Mouse (Mus musculus): ENCODE data around the gene Fbxl17. TPM values are rescaled to one million over a fixed set of nuclear protein-coding genes. Genes with fewer than 3 reads are reported as not detected.

The Fbxl17 gene
- polyA plus RNA-seq, 1 experiment from 2014 or later = 5.6 TPM

GRCm38 (mm10) chr17:63259091-63259490 is 240.7 kb downstream of the Fbxl17 start:
- Histone ChIP-seq H3K27me3 (no peaks in the 10 kb centered on the region), H3K36me3 (ENCODE audit: poor library complexity, severe bottlenecking) (no peaks in the 10 kb centered on the region), H3K4me2 (no peak overlapping the region), H3K4me1 (no peaks in the 10 kb centered on the region), H3K9ac (no peak overlapping the region), H3K9me3 (replicated peaks) (no peaks in the 10 kb centered on the region), H3K27ac (no peak overlapping the region), H3K4me3 (no peak overlapping the region)
- ATAC-seq = no peak
- WGBS = 81% methylated on average over 3 of the region's 3 CpGs

- H3K36me3 ChIP-seq (ENCODE audit: poor library complexity, severe bottlenecking) = no peaks in the 10 kb centered on the region
- no peaks in the 10 kb centered on the region for H3K27me3 ChIP-seq
- H3K4me2 ChIP-seq = no peak overlapping the region
- no peaks in the 10 kb centered on the region for H3K4me1 ChIP-seq
- H3K4me3 ChIP-seq = no peak overlapping the region
- H3K9me3 ChIP-seq (replicated peaks) = no peaks in the 10 kb centered on the region
- no peak for ATAC-seq
- 93% methylated on average over 7 of the region's 7 CpGs for WGBS
- no peak overlapping the region for H3K9ac ChIP-seq
- no peak overlapping the region for H3K27ac ChIP-seq
These were observed 253.6 kb downstream of the Fbxl17 start for GRCm38 (mm10) chr17:63246144-63246619.

DNA sequence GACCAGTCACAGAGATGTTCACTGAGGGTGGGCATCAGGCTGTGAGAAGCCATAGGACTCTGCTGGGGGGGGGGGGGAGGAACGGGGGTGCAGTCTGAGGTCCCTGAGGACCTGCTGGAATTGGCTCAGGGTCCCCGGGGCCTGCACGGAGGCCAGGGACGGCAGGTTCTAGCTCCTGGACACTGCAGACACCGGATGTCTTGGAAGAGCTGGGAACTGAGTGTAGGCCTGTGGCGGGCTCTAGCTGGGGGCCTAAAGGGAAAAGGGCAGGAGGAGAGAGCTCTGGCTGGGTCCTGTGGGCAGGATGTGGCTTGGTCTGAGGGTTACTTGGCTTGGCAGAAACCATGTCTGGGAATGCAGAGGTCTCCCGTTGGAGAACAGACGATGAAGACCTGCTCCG is 254.3 kb downstream of the Fbxl17 start:
- H3K27ac ChIP-seq = no peak overlapping the region
- H3K36me3 ChIP-seq (ENCODE audit: poor library complexity, severe bottlenecking) = no peaks in the 10 kb centered on the region
- ATAC-seq = no peak
- no peaks in the 10 kb centered on the region for H3K4me1 ChIP-seq
- H3K4me2 ChIP-seq = no peak overlapping the region
- H3K9me3 ChIP-seq (replicated peaks) = no peaks in the 10 kb centered on the region
- no peak overlapping the region for H3K9ac ChIP-seq
- no peak overlapping the region for H3K4me3 ChIP-seq
- no peaks in the 10 kb centered on the region for H3K27me3 ChIP-seq
- WGBS = 88% methylated on average over 9 of the region's 9 CpGs

DNA sequence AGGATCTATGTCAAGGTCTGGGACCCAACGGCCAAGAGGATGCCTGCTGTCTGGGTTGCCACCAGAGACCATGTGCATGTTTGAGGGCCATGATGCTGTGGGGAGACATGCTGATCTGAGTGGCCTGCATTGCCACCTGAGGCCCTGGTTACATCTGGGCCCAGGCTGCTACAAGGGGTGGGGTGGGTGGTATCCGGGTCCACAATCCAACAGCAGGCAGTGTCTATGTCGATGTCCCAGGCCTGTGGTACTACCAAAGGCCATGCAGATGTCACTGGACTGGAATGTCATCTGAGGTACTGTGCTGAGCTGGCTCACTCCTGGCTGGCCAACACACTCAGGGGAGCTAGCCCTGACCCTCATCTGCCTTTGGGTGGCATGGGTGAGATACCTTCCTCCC is 257.1 kb downstream of the Fbxl17 start:
- H3K4me3 ChIP-seq = no peak overlapping the region
- WGBS = 96% methylated on average over 3 of the region's 3 CpGs
- no peak overlapping the region for H3K9ac ChIP-seq
- no peaks in the 10 kb centered on the region for H3K36me3 ChIP-seq (ENCODE audit: poor library complexity, severe bottlenecking)
- no peaks in the 10 kb centered on the region for H3K9me3 ChIP-seq (replicated peaks)
- no peak overlapping the region for H3K4me2 ChIP-seq
- H3K4me1 ChIP-seq = no peaks in the 10 kb centered on the region
- H3K27me3 ChIP-seq = no peaks in the 10 kb centered on the region
- no peak overlapping the region for H3K27ac ChIP-seq
- ATAC-seq = no peak

GRCm38 (mm10) chr17:63240731-63241106 is 259.1 kb downstream of the Fbxl17 start:
- H3K4me3 ChIP-seq = no peak overlapping the region
- H3K27ac ChIP-seq = no peak overlapping the region
- no peak for ATAC-seq
- no peaks in the 10 kb centered on the region for H3K36me3 ChIP-seq (ENCODE audit: poor library complexity, severe bottlenecking)
- no peaks in the 10 kb centered on the region for H3K4me1 ChIP-seq
- no peaks in the 10 kb centered on the region for H3K9me3 ChIP-seq (replicated peaks)
- H3K27me3 ChIP-seq = no peaks in the 10 kb centered on the region
- 86% methylated on average over 5 of the region's 5 CpGs for WGBS
- H3K9ac ChIP-seq = no peak overlapping the region
- H3K4me2 ChIP-seq = no peak overlapping the region

- no peak overlapping the region for H3K9ac ChIP-seq
- no peak overlapping the region for H3K4me2 ChIP-seq
- H3K9me3 ChIP-seq (replicated peaks) = no peaks in the 10 kb centered on the region
- H3K27ac ChIP-seq = no peak overlapping the region
- H3K27me3 ChIP-seq = no peaks in the 10 kb centered on the region
- no peak for ATAC-seq
- no peaks in the 10 kb centered on the region for H3K36me3 ChIP-seq (ENCODE audit: poor library complexity, severe bottlenecking)
- H3K4me1 ChIP-seq = no peaks in the 10 kb centered on the region
- no peak overlapping the region for H3K4me3 ChIP-seq
- 66% methylated on average over 9 of the region's 9 CpGs for WGBS
These were observed 259.6 kb downstream of the Fbxl17 start for GRCm38 (mm10) chr17:63240021-63240730.

DNA sequence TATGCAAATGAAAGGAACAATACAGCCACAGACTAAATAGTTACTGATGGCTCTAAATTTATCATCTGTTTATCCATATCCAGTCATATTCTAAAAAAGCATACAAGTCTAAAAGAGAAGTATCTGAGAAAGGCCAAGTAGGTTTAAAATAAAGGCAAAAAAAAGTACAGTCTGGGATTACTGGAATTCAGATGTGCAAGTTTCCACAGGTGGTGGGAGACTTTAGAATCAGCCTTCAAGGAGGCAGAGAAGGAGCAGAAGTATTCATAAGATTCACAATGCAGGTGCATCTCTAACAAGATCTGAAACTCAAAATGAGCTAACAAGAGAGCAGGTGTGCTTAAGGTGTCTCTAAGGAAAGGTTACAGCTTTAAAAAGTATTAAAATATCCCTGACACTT is 263.0 kb downstream of the Fbxl17 start:
- Histone ChIP-seq H3K27ac (no peak overlapping the region), H3K9me3 (replicated peaks) (no peaks in the 10 kb centered on the region), H3K4me1 (no peaks in the 10 kb centered on the region), H3K4me2 (no peak overlapping the region), H3K9ac (no peak overlapping the region), H3K27me3 (no peaks in the 10 kb centered on the region), H3K36me3 (ENCODE audit: poor library complexity, severe bottlenecking) (no peaks in the 10 kb centered on the region), H3K4me3 (no peak overlapping the region)
- ATAC-seq = no peak

- Histone ChIP-seq H3K4me2 (no peak overlapping the region), H3K9me3 (replicated peaks) (no peaks in the 10 kb centered on the region), H3K4me3 (no peak overlapping the region), H3K27me3 (no peaks in the 10 kb centered on the region), H3K36me3 (ENCODE audit: poor library complexity, severe bottlenecking) (no peaks in the 10 kb centered on the region), H3K9ac (no peak overlapping the region), H3K4me1 (no peaks in the 10 kb centered on the region), H3K27ac (no peak overlapping the region)
- WGBS = 81% methylated on average over 8 of the region's 8 CpGs
- ATAC-seq = no peak
These were observed 263.6 kb downstream of the Fbxl17 start for GRCm38 (mm10) chr17:63236221-63236620.

DNA sequence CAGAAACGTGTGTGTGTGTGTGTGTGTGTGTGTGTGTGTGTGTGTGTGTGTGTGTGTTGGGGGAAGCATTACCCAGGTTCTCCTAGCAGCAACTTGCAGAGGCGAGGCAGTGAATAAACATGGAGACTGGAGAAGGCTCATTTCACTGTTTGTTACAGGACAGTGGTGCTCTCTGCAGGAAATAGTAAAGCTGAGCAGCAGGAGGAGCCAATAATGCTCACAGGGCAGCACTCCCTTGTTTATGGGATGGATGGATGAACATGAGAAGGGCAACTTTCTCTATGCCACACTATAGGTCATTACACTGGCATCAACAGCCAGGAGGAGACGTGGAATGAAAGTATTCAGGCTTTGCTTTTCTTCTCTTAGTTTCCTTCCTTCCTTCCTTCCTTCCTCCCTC is 264.0 kb downstream of the Fbxl17 start:
- ATAC-seq = no peak
- H3K27me3 ChIP-seq = no peaks in the 10 kb centered on the region
- no peak overlapping the region for H3K9ac ChIP-seq
- H3K4me2 ChIP-seq = no peak overlapping the region
- no peak overlapping the region for H3K4me3 ChIP-seq
- no peaks in the 10 kb centered on the region for H3K9me3 ChIP-seq (replicated peaks)
- no peaks in the 10 kb centered on the region for H3K36me3 ChIP-seq (ENCODE audit: poor library complexity, severe bottlenecking)
- 58% methylated on average over 3 of the region's 3 CpGs for WGBS
- no peaks in the 10 kb centered on the region for H3K4me1 ChIP-seq
- H3K27ac ChIP-seq = no peak overlapping the region

DNA sequence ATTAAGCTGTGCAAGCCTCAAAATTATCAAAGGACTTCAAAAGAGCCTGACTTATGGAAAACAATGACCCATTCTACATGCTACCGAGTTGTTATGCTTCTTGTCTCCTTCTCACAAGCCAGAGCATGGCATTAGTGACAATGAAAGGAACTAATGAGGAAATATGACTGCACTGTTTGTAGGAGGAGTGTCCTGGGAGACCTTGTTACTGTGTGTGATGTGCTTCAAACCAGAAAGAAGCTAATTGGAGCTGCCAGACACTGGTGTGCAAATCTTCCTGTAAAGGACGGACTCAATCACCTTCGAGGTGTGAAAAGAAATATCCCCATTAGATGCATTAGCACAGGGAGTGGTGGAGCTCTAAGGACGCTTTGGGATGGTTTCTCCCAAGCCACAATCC is 270.7 kb downstream of the Fbxl17 start:
- Histone ChIP-seq H3K4me2 (no peak overlapping the region), H3K9ac (no peak overlapping the region), H3K27me3 (no peaks in the 10 kb centered on the region), H3K27ac (no peak overlapping the region), H3K4me3 (no peak overlapping the region), H3K9me3 (replicated peaks) (no peaks in the 10 kb centered on the region), H3K4me1 (peaks cover 5% of the 10 kb centered on the region), H3K36me3 (ENCODE audit: poor library complexity, severe bottlenecking) (no peaks in the 10 kb centered on the region)
- 11% methylated on average over 4 of the region's 4 CpGs for WGBS
- ATAC-seq = 0 out of 2 replicates have a peak, but pooled peaks have one; percentile 50

DNA sequence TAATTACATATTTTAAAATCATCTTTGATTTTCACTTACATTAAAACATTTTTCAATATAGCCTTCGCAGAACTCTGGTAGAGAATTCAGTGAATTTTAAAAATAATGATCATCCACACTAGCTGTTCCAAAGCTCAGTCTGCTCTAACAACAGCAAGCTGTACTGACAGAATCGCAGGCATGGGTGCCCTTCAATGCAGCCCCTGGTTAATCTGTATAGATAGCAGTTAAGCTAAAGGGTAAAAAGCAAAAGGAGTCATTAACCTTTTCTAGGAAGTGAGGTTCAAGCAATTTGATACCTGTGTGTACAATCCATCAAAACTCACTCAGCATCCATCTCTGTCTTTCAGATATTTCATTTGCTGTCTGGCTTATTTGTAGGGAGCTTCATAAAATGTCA is 273.4 kb downstream of the Fbxl17 start:
- Histone ChIP-seq H3K9me3 (replicated peaks) (no peaks in the 10 kb centered on the region), H3K4me1 (peaks cover 5% of the 10 kb centered on the region), H3K27ac (no peak overlapping the region), H3K36me3 (ENCODE audit: poor library complexity, severe bottlenecking) (no peaks in the 10 kb centered on the region), H3K4me2 (no peak overlapping the region), H3K9ac (no peak overlapping the region), H3K4me3 (no peak overlapping the region), H3K27me3 (no peaks in the 10 kb centered on the region)
- 49% methylated on average over 2 of the region's 2 CpGs for WGBS
- no peak for ATAC-seq

DNA sequence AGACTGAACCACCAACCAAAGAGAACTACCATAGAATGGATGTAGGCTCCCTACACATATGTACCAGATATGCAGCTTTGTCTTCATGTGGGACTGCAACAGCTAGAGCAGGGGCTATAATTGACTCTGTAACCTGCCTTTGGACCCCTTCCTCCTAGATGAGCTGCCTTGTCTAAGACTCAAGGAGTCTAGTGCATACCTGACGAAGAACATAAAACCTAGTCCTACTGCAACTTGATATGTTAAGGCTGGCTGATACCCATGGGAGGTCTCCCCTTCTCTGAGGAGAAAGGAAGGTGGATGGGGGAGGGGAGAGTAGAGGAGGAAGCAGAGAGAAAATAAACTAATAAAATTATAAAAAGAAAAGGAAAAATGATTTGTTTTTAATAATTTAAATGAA is 273.9 kb downstream of the Fbxl17 start:
- Histone ChIP-seq H3K9ac (no peak overlapping the region), H3K4me2 (no peak overlapping the region), H3K27ac (no peak overlapping the region), H3K27me3 (no peaks in the 10 kb centered on the region), H3K4me3 (no peak overlapping the region), H3K9me3 (replicated peaks) (no peaks in the 10 kb centered on the region), H3K4me1 (peaks cover 5% of the 10 kb centered on the region), H3K36me3 (ENCODE audit: poor library complexity, severe bottlenecking) (no peaks in the 10 kb centered on the region)
- WGBS = 89% methylated on average over 1 of the region's 1 CpGs
- no peak for ATAC-seq

DNA sequence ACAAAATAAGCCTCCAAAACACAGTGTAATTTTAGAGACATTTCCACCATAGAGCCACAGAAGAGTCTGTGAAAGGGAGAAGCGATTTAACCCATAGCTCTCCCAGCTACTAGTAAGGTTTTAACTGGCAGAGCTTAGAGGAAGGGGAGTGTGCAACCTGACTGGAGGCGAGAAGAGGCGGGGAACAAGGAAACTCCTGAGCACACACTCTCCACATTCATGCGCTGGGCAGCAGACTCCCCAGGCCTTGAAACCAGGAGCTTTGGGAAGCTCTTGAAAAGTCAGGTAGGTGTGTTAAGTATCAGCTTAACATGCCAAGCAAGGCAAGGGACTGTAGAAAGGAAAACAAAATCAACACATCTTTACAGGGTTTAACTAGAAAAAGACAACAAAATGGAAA is 276.1 kb downstream of the Fbxl17 start:
- Histone ChIP-seq H3K4me2 (no peak overlapping the region), H3K27me3 (no peaks in the 10 kb centered on the region), H3K27ac (no peak overlapping the region), H3K36me3 (ENCODE audit: poor library complexity, severe bottlenecking) (no peaks in the 10 kb centered on the region), H3K4me3 (no peak overlapping the region), H3K4me1 (no peaks in the 10 kb centered on the region), H3K9ac (no peak overlapping the region), H3K9me3 (replicated peaks) (no peaks in the 10 kb centered on the region)
- WGBS = 59% methylated on average over 4 of the region's 4 CpGs
- ATAC-seq = no peak
